Mouse (Mus musculus) forebrain, postnatal 0 days (tissue): Measurements from ENCODE around the gene Creb3l1. TPM values are rescaled to one million over a fixed set of nuclear protein-coding genes. Genes with fewer than 3 reads are reported as not detected.

ENCODE experiments used
- ATAC-seq: fragments of 200-750 bp; cut with Nextera tagmentation; 2 replicates; pipeline ENCODE4 v1.8.0; 2017; ENCODE audit warnings: mild to moderate bottlenecking, moderate library complexity
- DNase-seq: peaks from one replicate; pipeline ENCODE4 v3.0.0-alpha.2; 2015
- H3K27ac ChIP-seq: fragments of 300-500 bp; sonication (generic); 2 replicates; pipeline ENCODE4 v1.5.1; 2014; ENCODE audit warnings: low read depth, mild to moderate bottlenecking, antibody characterized with exemption, low read length, moderate library complexity, mixed read lengths
- H3K27me3 ChIP-seq: fragments of 300-500 bp; sonication (generic); 2 replicates; pipeline ENCODE4 v1.6.1; 2014; ENCODE audit warnings: mild to moderate bottlenecking, low read length, mixed read lengths; ENCODE audit not compliant: insufficient read depth
- H3K36me3 ChIP-seq: fragments of 300-500 bp; sonication (generic); 2 replicates; pipeline ENCODE4 v1.6.1; 2014; ENCODE audit warnings: mild to moderate bottlenecking, moderate library complexity; ENCODE audit not compliant: insufficient read depth
- H3K4me1 ChIP-seq: fragments of 300-500 bp; sonication (generic); 2 replicates; pipeline ENCODE4 v1.6.1; 2014; ENCODE audit warnings: antibody characterized with exemption; ENCODE audit not compliant: insufficient read depth
- H3K4me2 ChIP-seq: fragments of 300-500 bp; sonication (generic); 2 replicates; pipeline ENCODE4 v1.6.1; 2014; ENCODE audit warnings: low read depth, mild to moderate bottlenecking, moderate library complexity
- H3K4me3 ChIP-seq: fragments of 300-500 bp; sonication (generic); 2 replicates; pipeline ENCODE4 v1.5.1; 2014; ENCODE audit warnings: low read depth, low read length, mixed read lengths
- H3K9ac ChIP-seq: fragments of 300-500 bp; sonication (generic); 2 replicates; pipeline ENCODE4 v1.6.1; 2014; ENCODE audit warnings: mild to moderate bottlenecking
- H3K9me3 ChIP-seq: fragments of 300-500 bp; sonication (generic); 2 replicates; pipeline ENCODE4 v1.6.1; 2016; ENCODE audit warnings: low read length
- CTCF ChIP-seq: sonication (generic); IDR thresholded peaks from 2 replicates; pipeline ENCODE4 v1.5.1; 2016; ENCODE audit warnings: antibody characterized with exemption, control low read depth, low read depth
- WGBS: fragments of 180-500 bp; shearing (Covaris S2); extraction: QIAGEN DNeasy Blood & Tissue Kit; methylation state at CpG from one replicate; pipeline ENCODE4 v1.1.7; 2014; 5-methylcytosine and 5-hydroxymethylcytosine counted together
- polyA plus RNA-seq: library from polyadenylated mRNA; unstranded; fragments of >200 nt; fragmentation: Nextera tagmentation; extraction: Ambion mirVana; gene quantifications from 2 replicates; pipeline ENCODE4 v1.2.1, GENCODE M21; 2015
- total RNA-seq: library from RNA; depleted of rRNA; stranded (reverse); fragments of >200 nt; gene quantifications from 2 replicates; pipeline ENCODE4 v1.2.3, GENCODE M21; 2014

The Creb3l1 gene
- total and polyA plus RNA-seq, 2 experiments from 2014 or later, result 2.0 to 2.9 TPM

DNA sequence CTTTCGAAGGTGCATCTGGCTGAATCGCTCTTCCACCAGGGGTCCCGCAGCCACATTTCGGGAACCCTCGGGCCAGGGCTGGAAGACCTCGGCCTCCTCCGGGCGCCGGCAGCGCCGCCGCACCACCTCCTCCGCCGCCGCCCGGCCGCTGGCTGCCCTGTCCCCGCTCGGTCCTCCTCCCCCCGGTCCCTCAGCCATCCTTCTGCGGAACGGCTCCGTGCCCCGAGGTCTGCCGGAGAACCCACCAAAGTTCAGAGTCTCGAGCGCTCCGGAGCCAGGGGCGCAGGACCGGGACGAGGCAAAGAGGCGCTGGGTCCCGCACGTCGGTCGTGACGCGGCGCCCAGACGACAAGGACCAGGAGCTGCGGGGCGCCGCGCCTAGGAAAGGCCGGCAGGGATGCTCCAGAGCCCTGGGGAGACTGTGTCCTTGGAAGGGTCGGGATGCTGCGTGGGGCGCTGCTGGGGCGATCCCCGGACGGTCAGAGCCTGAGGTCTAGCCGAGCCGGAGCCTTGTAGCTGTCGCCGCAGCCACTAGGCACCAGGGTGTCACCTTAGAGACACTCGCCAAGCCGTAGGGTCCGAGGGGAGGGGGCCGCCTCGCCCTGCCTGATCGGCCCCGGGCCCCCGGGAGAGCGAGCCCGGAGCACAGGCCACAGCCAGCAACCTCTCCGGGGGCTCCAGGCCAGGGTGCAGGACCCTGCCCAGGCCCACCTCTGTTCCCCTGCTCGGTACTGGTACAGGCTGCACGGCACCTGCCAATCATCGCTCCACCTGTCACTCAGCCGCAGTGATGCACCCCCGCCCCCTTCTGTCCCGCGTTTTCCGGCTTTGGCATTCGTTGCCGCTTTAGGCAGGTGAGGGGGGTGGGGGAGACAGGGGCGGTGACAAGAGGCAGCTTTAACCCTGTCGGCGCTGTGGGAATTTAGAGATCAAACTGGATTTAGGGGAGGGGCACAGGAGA, 48.4 kb downstream of the Creb3l1 start, which contains the start of gene Dgkz:
Dgkz (minus strand) TSS at position 284 of the 961 bp plus-strand sequence.
- H3K4me3 ChIP-seq, result peak within 1 kb of the TSS; percentile 45
- peak within 1 kb of the TSS; percentile 53 for H3K4me2 ChIP-seq
- TF ChIP-seq CTCF, result no peak
- ATAC-seq, result peak; percentile 53
- no peak for DNase-seq
- 0 out of 2 replicates have a peak within 1 kb of the TSS, but pooled peaks have one; percentile 21 for H3K27ac ChIP-seq
- peaks cover 30% of the 10 kb centered on the region for H3K4me1 ChIP-seq
- peak within 1 kb of the TSS; percentile 55 for H3K9ac ChIP-seq
- peaks cover 10% of the 10 kb centered on the region for H3K27me3 ChIP-seq
- no peaks in the 10 kb centered on the region for H3K36me3 ChIP-seq
- WGBS, result 3% methylated on average over 78 of the region's 79 CpGs
- H3K9me3 ChIP-seq, result no peaks in the 10 kb centered on the region

GRCm38 (mm10) chr2:91973416-91974135, 50.7 kb downstream of the Creb3l1 start:
- TF ChIP-seq CTCF, result no peak
- Histone ChIP-seq H3K36me3 (no peaks in the 10 kb centered on the region), H3K27ac (no peak overlapping the region), H3K27me3 (peaks cover 10% of the 10 kb centered on the region), H3K4me3 (no peak overlapping the region), H3K9me3 (no peaks in the 10 kb centered on the region), H3K4me2 (no peak overlapping the region; the same call in 1 of the 2 replicates), H3K4me1 (peaks cover 28% of the 10 kb centered on the region), H3K9ac (no peak overlapping the region)
- WGBS, result 34% methylated on average over 7 of the region's 7 CpGs
- ATAC-seq (no peak), DNase-seq (no peak)

DNA sequence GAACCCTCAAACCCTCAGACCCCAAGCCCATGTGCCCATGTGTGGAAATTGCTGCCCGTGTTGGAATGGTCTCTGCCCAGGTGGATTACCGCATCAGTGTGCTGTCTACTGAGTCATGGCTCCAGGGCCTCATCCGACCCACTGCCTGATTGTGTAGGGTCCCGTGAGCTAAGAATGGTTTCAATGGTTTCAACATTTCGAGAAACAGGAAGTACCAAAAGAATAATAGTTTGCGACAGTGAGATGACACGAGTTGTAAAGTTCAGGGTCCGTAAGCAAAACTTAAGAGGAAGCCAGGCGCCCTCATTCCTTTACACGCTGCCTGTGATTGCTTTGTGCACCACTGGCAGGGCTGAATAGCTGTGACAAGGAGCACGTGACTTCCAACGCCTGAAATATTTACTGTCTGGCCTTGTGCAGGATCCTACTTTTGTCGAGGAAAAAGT, 52.2 kb downstream of the Creb3l1 start:
- H3K9ac ChIP-seq, result no peak overlapping the region

GRCm38 (mm10) chr2:91971231-91972097, 52.8 kb downstream of the Creb3l1 start:
- Histone ChIP-seq H3K9ac (peak overlapping the region; percentile 31), H3K4me2 (peak overlapping the region; percentile 42), H3K4me3 (0 out of 2 replicates have a peak overlapping the region, but pooled peaks have one; percentile 13), H3K4me1 (peaks cover 24% of the 10 kb centered on the region), H3K27me3 (peaks cover 10% of the 10 kb centered on the region), H3K9me3 (no peaks in the 10 kb centered on the region), H3K27ac (peak overlapping the region; percentile 47), H3K36me3 (no peaks in the 10 kb centered on the region)
- peak; percentile 77 for ATAC-seq
- TF ChIP-seq CTCF, result no peak
- 9% methylated on average over 21 of the region's 21 CpGs for WGBS
- peak; percentile 79 for DNase-seq

More for the DNA sequence above, 52.2 kb downstream of the Creb3l1 start:
- DNase-seq (no peak), ATAC-seq (no peak)
- H3K4me2 ChIP-seq, result peak overlapping the region; percentile 42
- H3K27me3 ChIP-seq, result peaks cover 10% of the 10 kb centered on the region
- H3K9me3 ChIP-seq, result no peaks in the 10 kb centered on the region
- 40% methylated on average over 13 of the region's 13 CpGs for WGBS
- no peak overlapping the region for H3K4me3 ChIP-seq
- no peaks in the 10 kb centered on the region for H3K36me3 ChIP-seq
- no peak for TF ChIP-seq CTCF
- H3K4me1 ChIP-seq, result peaks cover 24% of the 10 kb centered on the region
- H3K27ac ChIP-seq, result peak overlapping the region; percentile 47

GRCm38 (mm10) chr2:91967962-91968361, 56.3 kb downstream of the Creb3l1 start:
- Histone ChIP-seq H3K36me3 (no peaks in the 10 kb centered on the region), H3K9me3 (no peaks in the 10 kb centered on the region), H3K4me3 (no peak overlapping the region), H3K4me2 (no peak overlapping the region), H3K9ac (no peak overlapping the region), H3K27ac (no peak overlapping the region), H3K27me3 (no peaks in the 10 kb centered on the region), H3K4me1 (peaks cover 15% of the 10 kb centered on the region)
- ATAC-seq (no peak), DNase-seq (no peak)
- TF ChIP-seq CTCF, result no peak
- WGBS, result 73% methylated on average over 11 of the region's 11 CpGs

DNA sequence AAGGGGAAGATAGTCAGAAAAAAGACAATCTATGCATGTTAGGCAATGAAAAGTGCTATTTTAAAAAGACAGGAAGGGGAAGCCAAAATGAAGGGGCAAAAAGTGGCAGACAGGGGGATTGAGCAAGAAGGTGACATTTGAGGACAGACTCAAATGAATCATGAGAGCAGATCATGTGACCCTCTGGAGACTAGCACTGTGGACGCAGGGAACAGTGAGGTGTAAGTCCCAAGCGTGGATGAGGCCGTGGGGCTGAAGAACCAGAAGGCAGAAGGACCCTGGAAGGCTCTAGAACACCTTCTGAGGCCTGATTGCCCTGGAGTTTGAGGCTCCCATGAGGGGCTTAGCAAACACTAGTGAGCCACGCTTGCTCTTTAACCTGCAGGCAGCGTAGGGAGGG, 57.9 kb downstream of the Creb3l1 start:
- Histone ChIP-seq H3K27ac (no peak overlapping the region), H3K9me3 (no peaks in the 10 kb centered on the region), H3K4me3 (no peak overlapping the region), H3K9ac (no peak overlapping the region), H3K4me1 (peaks cover 12% of the 10 kb centered on the region), H3K27me3 (no peaks in the 10 kb centered on the region), H3K4me2 (no peak overlapping the region), H3K36me3 (no peaks in the 10 kb centered on the region)
- DNase-seq (no peak), ATAC-seq (no peak)
- no peak for TF ChIP-seq CTCF
- 94% methylated on average over 5 of the region's 5 CpGs for WGBS
